Mouse (Mus musculus) frontal cortex, postnatal 36 days (tissue): ENCODE measurements around the gene Obp2b.

Source experiments
- DNase-seq, 2 experiments: peaks; one replicate each; pipeline ENCODE4 v3.0.0; 2022; ENCODE audit warnings: low spot score in 2 of 2

Gene Obp2b

DNA sequence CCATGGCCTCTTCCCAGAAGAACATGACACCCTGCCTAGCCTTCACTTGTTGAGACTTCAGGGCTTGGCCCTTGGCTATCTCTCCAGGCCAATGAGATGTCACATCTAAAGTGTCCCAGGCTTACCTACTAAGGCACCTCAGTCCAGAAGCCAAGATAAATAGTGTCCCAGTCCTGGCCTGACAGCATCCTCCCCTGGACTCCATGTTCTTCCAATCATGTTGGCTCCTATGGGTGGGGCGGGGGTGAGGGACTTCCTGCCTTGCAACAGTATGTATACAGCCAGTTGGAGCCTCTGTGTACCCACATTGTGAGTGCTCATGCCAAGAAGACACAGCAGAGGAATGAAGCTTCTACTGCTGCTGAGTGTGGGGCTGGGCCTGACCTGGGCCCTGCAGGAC lies 39.9 kb downstream of the Obp2b start, which contains the start of gene Lcn11:
Lcn11 (plus strand) TSS at position 301 of the 400 bp plus-strand sequence.
- no peak for DNase-seq

DNA sequence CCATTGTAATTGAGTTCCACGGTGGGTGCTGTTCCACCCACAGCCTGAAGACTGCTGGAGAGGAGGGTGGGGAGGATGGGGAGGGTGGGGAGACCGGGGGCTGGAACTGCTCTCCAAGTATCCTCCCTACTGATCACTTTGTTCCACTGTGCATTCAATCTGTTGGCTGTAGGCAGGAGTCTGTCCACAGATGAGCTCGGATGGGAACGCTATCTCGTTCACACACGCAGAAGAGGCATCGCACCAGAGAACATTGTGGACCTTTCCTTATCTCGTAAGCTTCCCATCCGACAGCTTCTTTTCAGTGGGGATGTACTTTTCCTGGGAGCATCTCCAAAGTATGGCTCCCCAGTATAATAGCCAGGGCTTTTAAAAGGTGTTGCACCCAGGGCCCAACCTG lies 42.3 kb downstream of the Obp2b start:
- no peak for DNase-seq

DNA sequence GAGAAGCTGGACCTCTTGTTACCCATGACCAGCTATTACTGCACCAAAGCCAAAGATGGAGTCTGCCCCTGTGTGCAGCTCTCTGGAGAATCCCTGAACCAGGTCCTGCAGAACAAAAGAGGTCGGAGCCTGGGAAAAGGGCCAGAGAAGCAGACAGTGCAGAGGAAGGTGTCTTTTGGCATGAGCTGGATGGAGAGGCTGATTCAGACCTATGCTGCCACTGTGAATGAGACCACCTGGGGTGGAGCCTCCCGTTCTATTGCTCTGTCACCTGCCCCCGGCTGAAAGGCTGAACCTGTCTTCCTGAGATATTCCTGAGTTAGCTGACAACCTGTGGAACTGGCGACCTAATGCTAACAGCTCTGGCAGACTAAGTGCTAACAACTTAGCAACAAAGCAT lies 44.1 kb downstream of the Obp2b start:
- no peak for DNase-seq

DNA sequence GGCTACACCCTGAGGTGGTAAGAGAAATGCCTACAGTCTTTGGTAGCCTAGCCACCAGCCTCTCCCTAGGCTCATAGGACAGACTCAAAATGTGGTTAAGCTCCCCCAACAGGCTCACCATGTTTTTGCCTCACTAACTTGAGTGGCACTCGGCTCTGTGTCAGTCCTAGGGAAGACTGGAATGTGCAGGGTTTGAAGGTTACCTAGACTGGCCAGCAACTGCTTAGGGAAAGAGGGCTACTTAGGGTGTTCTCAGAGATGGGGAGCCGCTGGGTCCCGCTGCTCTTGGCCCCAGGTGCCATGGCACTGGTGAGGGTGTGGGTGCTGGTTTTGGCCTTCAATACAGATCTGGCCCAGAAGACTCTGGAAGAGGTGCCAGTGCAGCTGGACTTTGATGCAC lies 45.1 kb downstream of the Obp2b start, which contains the start of gene Gm13539:
Gm13539 (plus strand) TSS at position 301 of the 400 bp plus-strand sequence.
- no peak for DNase-seq

DNA sequence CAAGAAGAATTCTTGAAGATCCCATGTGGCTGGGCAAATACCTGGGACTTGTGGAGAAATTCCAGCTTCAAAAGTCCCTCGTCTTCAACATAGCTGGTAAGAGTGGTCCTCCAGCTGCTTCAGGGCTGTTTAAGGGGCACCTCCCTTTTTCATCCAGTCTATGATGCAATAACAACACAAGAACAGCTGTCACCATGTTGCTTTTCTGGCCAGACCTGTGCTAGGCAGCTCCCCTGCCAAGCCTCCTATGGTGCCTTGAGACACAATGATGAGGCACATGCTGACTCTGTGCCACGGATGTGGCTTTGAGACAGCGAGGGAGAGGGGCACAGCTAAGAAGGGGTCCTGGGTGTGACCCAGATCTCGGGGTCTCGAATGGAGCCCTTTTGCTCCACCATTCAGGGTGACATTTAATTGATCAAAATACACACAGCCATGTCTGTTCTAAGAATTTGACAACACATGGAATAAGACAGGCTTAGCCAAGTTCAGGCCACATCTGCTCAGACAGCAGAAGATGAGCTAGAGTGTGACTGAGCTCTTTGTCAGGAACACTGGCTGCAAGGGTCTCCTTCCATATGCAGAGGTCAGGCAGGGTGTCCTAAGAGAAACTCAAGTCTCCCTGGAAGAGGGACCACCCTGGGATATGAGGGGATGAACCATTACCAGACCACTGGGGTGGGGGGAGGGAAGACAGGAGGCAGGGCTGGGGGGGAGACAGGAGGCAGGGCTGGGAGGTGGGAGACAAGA lies 48.9 kb downstream of the Obp2b start:
- DNase-seq, result no peak

DNA sequence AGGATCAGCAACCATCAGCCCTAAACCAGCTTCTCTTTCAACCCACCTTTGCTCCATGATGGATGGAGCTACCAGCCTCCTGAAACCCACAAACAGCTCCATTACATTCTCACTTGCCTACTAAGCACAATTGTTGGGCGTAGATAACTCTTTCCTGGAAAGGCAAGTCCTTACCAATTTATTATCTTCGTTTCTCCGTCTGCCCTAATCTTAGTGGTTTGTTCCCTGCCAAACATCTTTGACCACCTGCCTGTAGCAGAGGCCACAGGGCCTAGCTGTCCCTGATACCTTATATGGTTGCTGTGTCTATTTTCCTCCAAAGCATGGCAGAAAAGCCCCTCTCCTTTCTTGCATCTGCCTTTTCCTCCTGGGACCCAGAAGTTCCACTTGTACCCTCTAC lies 52.3 kb downstream of the Obp2b start:
- no peak for DNase-seq
